12 mouse cellular contexts compared by ENCODE assay signal in genomic region chr15:80850682-80851475, GRCm38 (mm10).
DNase-seq lines count a peak whose midpoint lies in the region; ATAC-seq and TF ChIP-seq lines count a peak whose summit lies in the region.
"Had no signal": no experiment of that assay in that cellular context is flagged by ENCODE, and none has a peak within 500 bp of the region (broad histone marks: within the 10 kb centered on the region; RNA-seq: fewer than 3 reads in every experiment).

No protein-coding gene starts in this region.

- H3K36me3 ChIP-seq in heart, embryonic 16.5 days (ENCODE audit: control insufficient read depth, insufficient read depth), result no peaks in the 10 kb centered on the region
- H3K36me3 ChIP-seq in thymus, adult 2 months (ENCODE audit: control insufficient read depth, insufficient read depth, low read length), result no peaks in the 10 kb centered on the region

- DNase-seq in cerebellum, adult 18-20 months, result peak; percentile 55 to 63
- DNase-seq in cerebellum, adult 11 months, result no peak
- DNase-seq in heart, postnatal 4 days, result no peak
- peak; percentile 64 for DNase-seq in adipocyte (ENCODE audit: low spot score)
- DNase-seq in cerebellum, postnatal 36 days, result peak; percentile 21 to 50
- DNase-seq in thymus, adult 2 months, result no peak
- no peak for DNase-seq in kidney, postnatal 36 days
- DNase-seq: adrenal gland, postnatal 14 days had no signal

- H3K9me3 ChIP-seq in heart, embryonic 16.5 days (replicated peaks; ENCODE audit: control insufficient read depth, low read length), result no peaks in the 10 kb centered on the region

- 44% methylated on average over 7 of the region's 7 CpGs for whole genome bisulfite sequencing in heart, embryonic 16.5 days
- 95% methylated on average over 7 of the region's 7 CpGs for WGBS in thymus, adult 2 months

- TF ChIP-seq CTCF in thymus, adult 2 months (IDR thresholded peaks at IDR 0.05; ENCODE audit: borderline replicate concordance, control insufficient read depth, extremely low read depth, insufficient read depth, low read length, poor library complexity), result no peak

- peaks cover 32% of the 10 kb centered on the region for H3K4me1 ChIP-seq in heart, embryonic 16.5 days (ENCODE audit: control insufficient read depth, insufficient read depth, low read length)
- no peaks in the 10 kb centered on the region for H3K4me1 ChIP-seq in thymus, adult 2 months (replicated peaks; ENCODE audit: control insufficient read depth, insufficient read depth, low read length)

- H3K27me3 ChIP-seq in heart, embryonic 16.5 days (ENCODE audit: control insufficient read depth, insufficient read depth, low read length), result no peaks in the 10 kb centered on the region
- H3K27me3 ChIP-seq in thymus, adult 2 months (ENCODE audit: control insufficient read depth, insufficient read depth, low read length), result no peaks in the 10 kb centered on the region

- 0 out of 2 replicates have a peak overlapping the region, but pooled peaks have one; percentile 13 for H3K4me2 ChIP-seq in heart, embryonic 16.5 days (ENCODE audit: low read depth, low read length)
- H3K4me2 ChIP-seq: lung, embryonic 14.5 days had no signal

- H3K27ac ChIP-seq in heart, embryonic 16.5 days (ENCODE audit: low read length), result peak overlapping the region; percentile 37; the same call in 1 of the 2 replicates
- H3K27ac ChIP-seq in thymus, adult 2 months (ENCODE audit: control insufficient read depth, insufficient read depth, low read length), result no peak overlapping the region
- H3K27ac ChIP-seq: hindbrain, postnatal 0 days had no signal

- no peak for ATAC-seq in heart, embryonic 16.5 days (replicated peaks; ENCODE audit: extremely low read depth, insufficient read depth, low FRiP score)
- ATAC-seq: hindbrain, postnatal 0 days had no signal

- TF ChIP-seq POLR2A in thymus, adult 2 months (IDR thresholded peaks at IDR 0.05; ENCODE audit: control insufficient read depth, extremely low read depth, insufficient read depth, low read length, poor library complexity), result no peak

- H3K9ac ChIP-seq in heart, embryonic 16.5 days (ENCODE audit: low read length), result no peak overlapping the region
- H3K9ac ChIP-seq: lung, embryonic 14.5 days had no signal

- H3K4me3 ChIP-seq in heart, embryonic 16.5 days (ENCODE audit: low read length), result no peak overlapping the region
- H3K4me3 ChIP-seq in thymus, adult 2 months (ENCODE audit: control insufficient read depth, insufficient read depth, low read length), result no peak overlapping the region
- H3K4me3 ChIP-seq: myocyte had no signal

Comparison
In these comparisons a context has a peak if more than half of its experiments do, and no peak if none do; other contexts are left out.
1. DNase-seq: peak in cerebellum, adult 18-20 months (2 of 2), adipocyte (single experiment) and cerebellum, postnatal 36 days (2 of 2); none in cerebellum, adult 11 months (single experiment), heart, postnatal 4 days (single experiment), thymus, adult 2 months (single experiment) and kidney, postnatal 36 days (0 of 2).